Mouse (Mus musculus) liver (tissue): Measurements from ENCODE around the gene Gtf2ird2.

Experiments used
- DNase-seq: peaks from one replicate; pipeline ENCODE4 v3.0.0-alpha.2; 2020; ENCODE audit warnings: mixed read lengths

The Gtf2ird2 gene

GRCm38 (mm10) chr5:134270566-134270965, 86.7 kb downstream of the Gtf2ird2 start:
- no peak for DNase-seq

GRCm38 (mm10) chr5:134271421-134271820, 87.6 kb downstream of the Gtf2ird2 start:
- DNase-seq, result no peak

- DNase-seq, result no peak
These were observed 88.9 kb downstream of the Gtf2ird2 start for GRCm38 (mm10) chr5:134272761-134273160.

GRCm38 (mm10) chr5:134273761-134274160, 89.9 kb downstream of the Gtf2ird2 start:
- DNase-seq, result no peak
